Mouse (Mus musculus): ENCODE results near the gene Il1f5.
A peak's percentile ranks its signal among the peaks of the same experiment; 100 is the strongest.

Il1f5 gene

GRCm38 (mm10) chr2:24276654-24277053, at the start of gene Il1f5:
Gene Il1f5, plus strand, starts transcription at chr2:24276954.
- no peak for DNase-seq

GRCm38 (mm10) chr2:24227191-24227590, 49.6 kb upstream of the Il1f5 start:
- DNase-seq, result no peak

- DNase-seq, result no peak
These were observed 9.3 kb upstream of the Il1f5 start for GRCm38 (mm10) chr2:24267503-24267902.

- DNase-seq, result no peak
These were observed 3.1 kb upstream of the Il1f5 start for GRCm38 (mm10) chr2:24273619-24274018.

- DNase-seq, result no peak
These were observed 1.6 kb upstream of the Il1f5 start for GRCm38 (mm10) chr2:24275146-24275545.

- DNase-seq, result no peak
These were observed 14.1 kb downstream of the Il1f5 start, which contains the start of gene Il1f10 for GRCm38 (mm10) chr2:24290896-24291295. Gene Il1f10, plus strand, starts transcription at chr2:24291196.

- no peak for DNase-seq
These were observed 17.9 kb downstream of the Il1f5 start for GRCm38 (mm10) chr2:24294616-24295015.

GRCm38 (mm10) chr2:24296837-24297236, 20.1 kb downstream of the Il1f5 start:
- peak; percentile 28 for DNase-seq

- no peak for DNase-seq
These were observed 34.7 kb downstream of the Il1f5 start for GRCm38 (mm10) chr2:24311302-24312001.

GRCm38 (mm10) chr2:24316919-24317318, 40.2 kb downstream of the Il1f5 start:
- DNase-seq, result no peak

- no peak for DNase-seq
These were observed 41.3 kb downstream of the Il1f5 start for GRCm38 (mm10) chr2:24317919-24318598.

Data from cerebellum, adult 9-10 months (tissue).